Mouse (Mus musculus): Measurements from ENCODE around the gene Wfdc6a. TPM values are rescaled to one million over a fixed set of nuclear protein-coding genes. Genes with fewer than 3 reads are reported as not detected.

The Wfdc6a gene
- polyA plus RNA-seq (2015; fragmentation: Illumina TruSeq; extraction: RNeasy Lipid Tissue Mini Kit (QIAGEN cat#74804); ENCODE audit: insufficient read depth, low replicate concordance), result 0.44 TPM

GRCm38 (mm10) chr2:164585025-164585725 is at the start of gene Wfdc6a:
TSS of gene Wfdc6a (minus strand) at chr2:164585447.

GRCm38 (mm10) chr2:164613471-164613870 is 28.2 kb upstream of the Wfdc6a start, which contains the start of the genes Wfdc6b and Wfdc8:
TSS of gene Wfdc6b (plus strand) at chr2:164613522.
TSS of gene Wfdc8 (minus strand) at chr2:164613626.

GRCm38 (mm10) chr2:164593494-164593893 is 8.2 kb upstream of the Wfdc6a start, which contains the start of gene Eppin:
TSS of gene Eppin (minus strand) at chr2:164593594.

GRCm38 (mm10) chr2:164573359-164573758 is 11.9 kb downstream of the Wfdc6a start, which contains the start of gene Spint3:
TSS of gene Spint3 (minus strand) at chr2:164573459.

GRCm38 (mm10) chr2:164562391-164563188 is 22.7 kb downstream of the Wfdc6a start, which contains the start of gene Wfdc2:
TSS of gene Wfdc2 (plus strand) at chr2:164562413.

Other genes starting within 250 kb of the Wfdc6a start
- 67.5 TPM for gene Slpi, start 196.4 kb downstream of the Wfdc6a start, polyA plus RNA-seq (2015; fragmentation: Illumina TruSeq; extraction: RNeasy Lipid Tissue Mini Kit (QIAGEN cat#74804); ENCODE audit: insufficient read depth, low replicate concordance)
- 0.04 TPM for gene Rbpjl, start 182.3 kb downstream of the Wfdc6a start, polyA plus RNA-seq (2015; fragmentation: Illumina TruSeq; extraction: RNeasy Lipid Tissue Mini Kit (QIAGEN cat#74804); ENCODE audit: insufficient read depth, low replicate concordance)
- gene Matn4, start 180.3 kb downstream of the Wfdc6a start, polyA plus RNA-seq (2015; fragmentation: Illumina TruSeq; extraction: RNeasy Lipid Tissue Mini Kit (QIAGEN cat#74804); ENCODE audit: insufficient read depth, low replicate concordance), result 0.06 TPM
- 55.3 TPM for gene Sdc4, start 141.6 kb downstream of the Wfdc6a start, polyA plus RNA-seq (2015; fragmentation: Illumina TruSeq; extraction: RNeasy Lipid Tissue Mini Kit (QIAGEN cat#74804); ENCODE audit: insufficient read depth, low replicate concordance)
- 21.8 TPM for gene Sys1, start 128.5 kb downstream of the Wfdc6a start, polyA plus RNA-seq (2015; fragmentation: Illumina TruSeq; extraction: RNeasy Lipid Tissue Mini Kit (QIAGEN cat#74804); ENCODE audit: insufficient read depth, low replicate concordance)
- gene Gm20458, start 124.5 kb downstream of the Wfdc6a start, polyA plus RNA-seq (2015; fragmentation: Illumina TruSeq; extraction: RNeasy Lipid Tissue Mini Kit (QIAGEN cat#74804); ENCODE audit: insufficient read depth, low replicate concordance), result not detected
- gene Trp53tg5, start 111.7 kb downstream of the Wfdc6a start, polyA plus RNA-seq (2015; fragmentation: Illumina TruSeq; extraction: RNeasy Lipid Tissue Mini Kit (QIAGEN cat#74804); ENCODE audit: insufficient read depth, low replicate concordance), result not detected
- gene Dbndd2, start 99.3 kb downstream of the Wfdc6a start, polyA plus RNA-seq (2015; fragmentation: Illumina TruSeq; extraction: RNeasy Lipid Tissue Mini Kit (QIAGEN cat#74804); ENCODE audit: insufficient read depth, low replicate concordance), result 12.0 TPM
- 28.4 TPM for gene Pigt, start 87.9 kb downstream of the Wfdc6a start, polyA plus RNA-seq (2015; fragmentation: Illumina TruSeq; extraction: RNeasy Lipid Tissue Mini Kit (QIAGEN cat#74804); ENCODE audit: insufficient read depth, low replicate concordance)
- gene Wfdc2, start 23.0 kb downstream of the Wfdc6a start, polyA plus RNA-seq (2015; fragmentation: Illumina TruSeq; extraction: RNeasy Lipid Tissue Mini Kit (QIAGEN cat#74804); ENCODE audit: insufficient read depth, low replicate concordance), result not detected
- gene Spint3, start 12.0 kb downstream of the Wfdc6a start, polyA plus RNA-seq (2015; fragmentation: Illumina TruSeq; extraction: RNeasy Lipid Tissue Mini Kit (QIAGEN cat#74804); ENCODE audit: insufficient read depth, low replicate concordance), result not detected
- not detected for gene Eppin, start 8.1 kb upstream of the Wfdc6a start, polyA plus RNA-seq (2015; fragmentation: Illumina TruSeq; extraction: RNeasy Lipid Tissue Mini Kit (QIAGEN cat#74804); ENCODE audit: insufficient read depth, low replicate concordance)
- gene Wfdc6b, start 28.1 kb upstream of the Wfdc6a start, polyA plus RNA-seq (2015; fragmentation: Illumina TruSeq; extraction: RNeasy Lipid Tissue Mini Kit (QIAGEN cat#74804); ENCODE audit: insufficient read depth, low replicate concordance), result not detected
- gene Wfdc8, start 28.2 kb upstream of the Wfdc6a start, polyA plus RNA-seq (2015; fragmentation: Illumina TruSeq; extraction: RNeasy Lipid Tissue Mini Kit (QIAGEN cat#74804); ENCODE audit: insufficient read depth, low replicate concordance), result not detected
- gene Wfdc16, start 53.3 kb upstream of the Wfdc6a start, polyA plus RNA-seq (2015; fragmentation: Illumina TruSeq; extraction: RNeasy Lipid Tissue Mini Kit (QIAGEN cat#74804); ENCODE audit: insufficient read depth, low replicate concordance), result not detected
- not detected for gene Wfdc10, start 70.6 kb upstream of the Wfdc6a start, polyA plus RNA-seq (2015; fragmentation: Illumina TruSeq; extraction: RNeasy Lipid Tissue Mini Kit (QIAGEN cat#74804); ENCODE audit: insufficient read depth, low replicate concordance)
- not detected for gene Wfdc9, start 71.1 kb upstream of the Wfdc6a start, polyA plus RNA-seq (2015; fragmentation: Illumina TruSeq; extraction: RNeasy Lipid Tissue Mini Kit (QIAGEN cat#74804); ENCODE audit: insufficient read depth, low replicate concordance)
- gene Wfdc11, start 88.6 kb upstream of the Wfdc6a start, polyA plus RNA-seq (2015; fragmentation: Illumina TruSeq; extraction: RNeasy Lipid Tissue Mini Kit (QIAGEN cat#74804); ENCODE audit: insufficient read depth, low replicate concordance), result not detected
- gene Wfdc13, start 99.7 kb upstream of the Wfdc6a start, polyA plus RNA-seq (2015; fragmentation: Illumina TruSeq; extraction: RNeasy Lipid Tissue Mini Kit (QIAGEN cat#74804); ENCODE audit: insufficient read depth, low replicate concordance), result not detected
- not detected for gene Spint4, start 113.1 kb upstream of the Wfdc6a start, polyA plus RNA-seq (2015; fragmentation: Illumina TruSeq; extraction: RNeasy Lipid Tissue Mini Kit (QIAGEN cat#74804); ENCODE audit: insufficient read depth, low replicate concordance)
- gene Spint5, start 129.9 kb upstream of the Wfdc6a start, polyA plus RNA-seq (2015; fragmentation: Illumina TruSeq; extraction: RNeasy Lipid Tissue Mini Kit (QIAGEN cat#74804); ENCODE audit: insufficient read depth, low replicate concordance), result not detected
- 0.39 TPM for gene Wfdc3, start 160.5 kb upstream of the Wfdc6a start, polyA plus RNA-seq (2015; fragmentation: Illumina TruSeq; extraction: RNeasy Lipid Tissue Mini Kit (QIAGEN cat#74804); ENCODE audit: insufficient read depth, low replicate concordance)
- gene Dnttip1, start 160.5 kb upstream of the Wfdc6a start, polyA plus RNA-seq (2015; fragmentation: Illumina TruSeq; extraction: RNeasy Lipid Tissue Mini Kit (QIAGEN cat#74804); ENCODE audit: insufficient read depth, low replicate concordance), result 16.4 TPM
- gene Ube2c, start 184.5 kb upstream of the Wfdc6a start, polyA plus RNA-seq (2015; fragmentation: Illumina TruSeq; extraction: RNeasy Lipid Tissue Mini Kit (QIAGEN cat#74804); ENCODE audit: insufficient read depth, low replicate concordance), result 44.2 TPM
- gene Tnnc2, start 194.5 kb upstream of the Wfdc6a start, polyA plus RNA-seq (2015; fragmentation: Illumina TruSeq; extraction: RNeasy Lipid Tissue Mini Kit (QIAGEN cat#74804); ENCODE audit: insufficient read depth, low replicate concordance), result not detected
- gene Snx21, start 200.4 kb upstream of the Wfdc6a start, polyA plus RNA-seq (2015; fragmentation: Illumina TruSeq; extraction: RNeasy Lipid Tissue Mini Kit (QIAGEN cat#74804); ENCODE audit: insufficient read depth, low replicate concordance), result 5.2 TPM
- 14.0 TPM for gene Acot8, start 219.4 kb upstream of the Wfdc6a start, polyA plus RNA-seq (2015; fragmentation: Illumina TruSeq; extraction: RNeasy Lipid Tissue Mini Kit (QIAGEN cat#74804); ENCODE audit: insufficient read depth, low replicate concordance)
- 5.5 TPM for gene Zswim3, start 219.7 kb upstream of the Wfdc6a start, polyA plus RNA-seq (2015; fragmentation: Illumina TruSeq; extraction: RNeasy Lipid Tissue Mini Kit (QIAGEN cat#74804); ENCODE audit: insufficient read depth, low replicate concordance)
- gene Zswim1, start 237.2 kb upstream of the Wfdc6a start, polyA plus RNA-seq (2015; fragmentation: Illumina TruSeq; extraction: RNeasy Lipid Tissue Mini Kit (QIAGEN cat#74804); ENCODE audit: insufficient read depth, low replicate concordance), result 4.9 TPM
- not detected for gene Spata25, start 243.1 kb upstream of the Wfdc6a start, polyA plus RNA-seq (2015; fragmentation: Illumina TruSeq; extraction: RNeasy Lipid Tissue Mini Kit (QIAGEN cat#74804); ENCODE audit: insufficient read depth, low replicate concordance)
- 161 TPM for gene Ctsa, start 247.4 kb upstream of the Wfdc6a start, polyA plus RNA-seq (2015; fragmentation: Illumina TruSeq; extraction: RNeasy Lipid Tissue Mini Kit (QIAGEN cat#74804); ENCODE audit: insufficient read depth, low replicate concordance)
- 0.99 TPM for gene Neurl2, start 248.0 kb upstream of the Wfdc6a start, polyA plus RNA-seq (2015; fragmentation: Illumina TruSeq; extraction: RNeasy Lipid Tissue Mini Kit (QIAGEN cat#74804); ENCODE audit: insufficient read depth, low replicate concordance)

All from spleen, adult 10 weeks (tissue).